Mouse (Mus musculus): ENCODE results near the gene Mpv17. TPM values are rescaled to one million over a fixed set of nuclear protein-coding genes. Genes with fewer than 3 reads are reported as not detected.

Mpv17 gene
- polyA plus RNA-seq, 1 experiment from 2014 or later: 79.3 TPM

DNA sequence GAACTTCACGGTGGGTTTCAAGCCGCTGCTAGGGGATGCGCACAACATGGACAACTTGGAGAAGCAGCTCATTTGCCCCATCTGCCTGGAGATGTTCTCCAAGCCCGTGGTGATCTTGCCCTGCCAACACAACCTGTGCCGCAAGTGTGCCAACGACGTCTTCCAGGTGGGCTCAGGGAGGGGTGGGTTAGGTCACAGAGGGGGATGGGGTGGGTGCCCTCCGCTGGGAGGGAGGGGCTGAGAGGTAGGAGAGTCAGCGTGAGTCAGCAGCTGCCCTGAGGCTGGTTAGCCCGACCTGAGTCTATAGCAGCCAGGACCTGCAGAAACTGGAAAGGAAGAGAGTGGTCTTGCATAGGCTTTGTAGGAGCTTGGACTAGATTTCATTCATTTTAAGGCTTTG lies 37.1 kb downstream of the Mpv17 start:
- no peak overlapping the region for H3K27ac ChIP-seq (ENCODE audit: low read length)
- ATAC-seq (ENCODE audit: low FRiP score, low TSS enrichment): no peak
- 35% methylated on average over 10 of the region's 10 CpGs for WGBS
- H3K9me3 ChIP-seq (ENCODE audit: low read length): no peaks in the 10 kb centered on the region
- no peaks in the 10 kb centered on the region for H3K4me1 ChIP-seq (ENCODE audit: insufficient read depth, low read length)
- no peak overlapping the region for H3K4me2 ChIP-seq (replicated peaks; ENCODE audit: low read depth, low read length)
- no peak overlapping the region for H3K9ac ChIP-seq (replicated peaks; ENCODE audit: low read length)
- H3K27me3 ChIP-seq (ENCODE audit: insufficient read depth, low read length): 0 out of 2 replicates have a peak, but pooled peaks cover 2% of the 10 kb centered on the region
- H3K36me3 ChIP-seq (ENCODE audit: insufficient read depth, low read length): no peaks in the 10 kb centered on the region
- H3K4me3 ChIP-seq (ENCODE audit: low read length): no peak overlapping the region

- 25% methylated on average over 3 of the region's 3 CpGs for WGBS
- Histone ChIP-seq H3K9ac (replicated peaks; ENCODE audit: low read length) (no peak within 1 kb of the TSS), H3K27ac (ENCODE audit: low read length) (no peak within 1 kb of the TSS), H3K4me3 (ENCODE audit: low read length) (no peak within 1 kb of the TSS), H3K4me1 (ENCODE audit: insufficient read depth, low read length) (no peaks in the 10 kb centered on the region), H3K4me2 (replicated peaks; ENCODE audit: low read depth, low read length) (no peak within 1 kb of the TSS), H3K27me3 (ENCODE audit: insufficient read depth, low read length) (0 out of 2 replicates have a peak, but pooled peaks cover 2% of the 10 kb centered on the region), H3K9me3 (ENCODE audit: low read length) (no peaks in the 10 kb centered on the region), H3K36me3 (ENCODE audit: insufficient read depth, low read length) (no peaks in the 10 kb centered on the region)
- ATAC-seq (ENCODE audit: low FRiP score, low TSS enrichment): no peak
These were observed 37.7 kb downstream of the Mpv17 start, which contains the start of gene Trim54 for GRCm38 (mm10) chr5:31116354-31116753. Trim54 (plus strand) TSS chr5:31116712.

DNA sequence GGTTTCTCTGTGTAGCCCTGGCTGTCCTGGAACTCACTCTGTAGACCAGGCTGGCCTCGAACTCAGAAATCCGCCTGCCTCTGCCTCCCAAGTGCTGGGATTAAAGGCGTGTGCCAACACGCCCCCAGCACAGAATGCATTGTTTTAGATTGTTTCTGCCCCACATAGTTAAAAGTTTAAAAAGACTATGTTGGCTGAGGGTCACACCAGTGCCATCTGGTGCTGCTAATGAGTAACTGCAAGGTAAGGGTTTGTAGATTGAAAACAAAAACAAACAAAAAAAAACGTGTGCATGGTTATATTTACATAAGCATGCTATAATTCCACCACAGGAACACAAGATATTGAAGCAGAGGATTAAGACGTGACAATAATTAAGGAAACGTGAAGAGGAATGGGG lies 43.3 kb downstream of the Mpv17 start:
- Histone ChIP-seq H3K9me3 (ENCODE audit: low read length) (no peaks in the 10 kb centered on the region), H3K36me3 (ENCODE audit: insufficient read depth, low read length) (no peaks in the 10 kb centered on the region), H3K4me1 (ENCODE audit: insufficient read depth, low read length) (no peaks in the 10 kb centered on the region), H3K4me3 (ENCODE audit: low read length) (no peak overlapping the region), H3K9ac (replicated peaks; ENCODE audit: low read length) (no peak overlapping the region), H3K27ac (ENCODE audit: low read length) (no peak overlapping the region), H3K4me2 (replicated peaks; ENCODE audit: low read depth, low read length) (no peak overlapping the region), H3K27me3 (ENCODE audit: insufficient read depth, low read length) (no peaks in the 10 kb centered on the region)
- ATAC-seq (ENCODE audit: low FRiP score, low TSS enrichment): no peak
- 33% methylated on average over 7 of the region's 7 CpGs for WGBS

DNA sequence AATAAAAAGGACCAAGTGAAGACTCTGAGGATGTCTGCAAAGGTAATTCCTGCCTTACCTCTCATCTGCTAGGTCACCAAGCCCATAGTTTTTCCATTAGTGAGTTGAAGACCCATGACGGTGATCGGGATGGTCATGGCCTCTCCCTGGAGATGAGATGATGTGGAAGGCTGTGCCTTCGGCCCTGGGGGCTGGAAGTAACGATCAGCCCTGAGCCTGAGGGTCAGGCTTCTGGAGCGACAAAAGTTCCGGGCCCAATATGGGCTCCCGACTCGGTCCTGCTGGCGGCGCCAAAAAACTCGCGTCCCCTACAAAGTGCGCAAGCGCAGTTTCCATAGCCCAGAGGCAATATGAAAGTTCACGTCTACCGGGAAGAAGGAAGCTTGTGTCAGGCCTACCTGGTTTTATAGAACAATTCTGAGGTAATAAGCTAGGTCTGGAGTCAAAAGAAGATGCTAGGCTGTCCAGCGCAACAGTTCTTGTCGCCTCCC lies 46.0 kb downstream of the Mpv17 start, which contains the start of gene Slc30a3:
Gene Slc30a3, minus strand, starts transcription at position 238 of the 491 bp plus-strand sequence.
- 90% methylated on average over 18 of the region's 18 CpGs for WGBS

GRCm38 (mm10) chr5:31105814-31106335 lies 48.2 kb downstream of the Mpv17 start, which contains the start of gene Dnajc5g:
Dnajc5g (plus strand) TSS chr5:31106285.
- no peak for ATAC-seq (ENCODE audit: low FRiP score, low TSS enrichment)
- H3K9me3 ChIP-seq (ENCODE audit: low read length): no peaks in the 10 kb centered on the region
- H3K4me1 ChIP-seq (ENCODE audit: insufficient read depth, low read length): no peaks in the 10 kb centered on the region
- no peak within 1 kb of the TSS for H3K4me3 ChIP-seq (ENCODE audit: low read length)
- H3K27me3 ChIP-seq (ENCODE audit: insufficient read depth, low read length): no peaks in the 10 kb centered on the region; the same call in 1 of the 2 replicates
- no peaks in the 10 kb centered on the region for H3K36me3 ChIP-seq (ENCODE audit: insufficient read depth, low read length)
- H3K27ac ChIP-seq (ENCODE audit: low read length): no peak within 1 kb of the TSS
- H3K4me2 ChIP-seq (replicated peaks; ENCODE audit: low read depth, low read length): no peak within 1 kb of the TSS
- WGBS: 83% methylated on average over 9 of the region's 9 CpGs
- H3K9ac ChIP-seq (replicated peaks; ENCODE audit: low read length): no peak within 1 kb of the TSS

More for the DNA sequence above, 46.0 kb downstream of the Mpv17 start, which contains the start of gene Slc30a3:
- H3K9me3 ChIP-seq (ENCODE audit: low read length): no peaks in the 10 kb centered on the region
- H3K4me3 ChIP-seq (ENCODE audit: low read length): no peak within 1 kb of the TSS
- H3K9ac ChIP-seq (replicated peaks; ENCODE audit: low read length): no peak within 1 kb of the TSS
- no peak for ATAC-seq (ENCODE audit: low FRiP score, low TSS enrichment)
- no peak within 1 kb of the TSS for H3K27ac ChIP-seq (ENCODE audit: low read length)
- H3K4me2 ChIP-seq (replicated peaks; ENCODE audit: low read depth, low read length): no peak within 1 kb of the TSS
- no peaks in the 10 kb centered on the region for H3K4me1 ChIP-seq (ENCODE audit: insufficient read depth, low read length)
- no peaks in the 10 kb centered on the region for H3K27me3 ChIP-seq (ENCODE audit: insufficient read depth, low read length)
- no peaks in the 10 kb centered on the region for H3K36me3 ChIP-seq (ENCODE audit: insufficient read depth, low read length)

- Histone ChIP-seq H3K27me3 (ENCODE audit: insufficient read depth, low read length) (peaks cover 77% of the 10 kb centered on the region), H3K4me3 (ENCODE audit: low read length) (peak overlapping the region; percentile 36), H3K4me1 (ENCODE audit: insufficient read depth, low read length) (peaks cover 27% of the 10 kb centered on the region), H3K36me3 (ENCODE audit: insufficient read depth, low read length) (no peaks in the 10 kb centered on the region), H3K27ac (ENCODE audit: low read length) (no peak overlapping the region), H3K9ac (replicated peaks; ENCODE audit: low read length) (no peak overlapping the region), H3K9me3 (ENCODE audit: low read length) (no peaks in the 10 kb centered on the region), H3K4me2 (replicated peaks; ENCODE audit: low read depth, low read length) (peak overlapping the region; percentile 57)
- WGBS: 18% methylated on average over 11 of the region's 11 CpGs
- ATAC-seq (ENCODE audit: low FRiP score, low TSS enrichment): no peak
These were observed 58.2 kb downstream of the Mpv17 start for GRCm38 (mm10) chr5:31095711-31096480.

GRCm38 (mm10) chr5:31094799-31095691 lies 59.0 kb downstream of the Mpv17 start:
- no peaks in the 10 kb centered on the region for H3K36me3 ChIP-seq (ENCODE audit: insufficient read depth, low read length)
- H3K4me3 ChIP-seq (ENCODE audit: low read length): peak overlapping the region; percentile 36
- H3K27ac ChIP-seq (ENCODE audit: low read length): no peak overlapping the region
- under 1% methylated on average over 59 of the region's 59 CpGs for WGBS
- peak overlapping the region; percentile 12; the same call in 1 of the 2 replicates for H3K9ac ChIP-seq (replicated peaks; ENCODE audit: low read length)
- H3K27me3 ChIP-seq (ENCODE audit: insufficient read depth, low read length): peaks cover 81% of the 10 kb centered on the region
- no peaks in the 10 kb centered on the region for H3K9me3 ChIP-seq (ENCODE audit: low read length)
- ATAC-seq (ENCODE audit: low FRiP score, low TSS enrichment): peak; percentile 24; the same call in 1 of the 2 replicates
- peak overlapping the region; percentile 57 for H3K4me2 ChIP-seq (replicated peaks; ENCODE audit: low read depth, low read length)
- H3K4me1 ChIP-seq (ENCODE audit: insufficient read depth, low read length): peaks cover 27% of the 10 kb centered on the region

- Histone ChIP-seq H3K4me3 (ENCODE audit: low read length) (peak overlapping the region; percentile 36), H3K9me3 (ENCODE audit: low read length) (no peaks in the 10 kb centered on the region), H3K27me3 (ENCODE audit: insufficient read depth, low read length) (peaks cover 84% of the 10 kb centered on the region), H3K36me3 (ENCODE audit: insufficient read depth, low read length) (no peaks in the 10 kb centered on the region), H3K4me2 (replicated peaks; ENCODE audit: low read depth, low read length) (peak overlapping the region; percentile 57), H3K4me1 (ENCODE audit: insufficient read depth, low read length) (peaks cover 27% of the 10 kb centered on the region), H3K27ac (ENCODE audit: low read length) (no peak overlapping the region), H3K9ac (replicated peaks; ENCODE audit: low read length) (no peak overlapping the region)
- no peak for ATAC-seq (ENCODE audit: low FRiP score, low TSS enrichment)
- 1% methylated on average over 29 of the region's 29 CpGs for WGBS
These were observed 59.8 kb downstream of the Mpv17 start for GRCm38 (mm10) chr5:31094100-31094798.

Data from kidney, embryonic 16.5 days (tissue).